Mouse (Mus musculus) erythroblast, embryonic 14.5 days (primary cell): ENCODE results near the gene 4930467E23Rik.
"Not testable (repeated sequence)": the region's sequence is repeated elsewhere in the genome, so short reads cannot be mapped to it uniquely, and the experiment has no call there.

Source experiments
- GATA1 ChIP-seq: IDR thresholded peaks from 2 replicates; pipeline ENCODE4 v1.6.1; 2012; ENCODE audit warnings: low read length, inconsistent platforms, mixed read lengths
- TAL1 ChIP-seq: IDR thresholded peaks from 3 replicates; pipeline ENCODE4 v1.6.1; 2012; ENCODE audit warnings: low read length, inconsistent platforms, mixed read lengths

GRCm38 (mm10) chr8:19705216-19705600, 24.2 kb upstream of the 4930467E23Rik start:
- not testable (repeated sequence) for TF ChIP-seq TAL1, GATA1
